Comparison of ENCODE assay signal across 13 mouse cellular contexts in genomic region chr4:107988931-107989330, GRCm38 (mm10). TPM values are rescaled to one million over a fixed set of nuclear protein-coding genes. Genes with fewer than 3 reads are reported as not detected.
A peak's percentile ranks its signal among the peaks of the same experiment; 100 is the strongest.
DNase-seq lines count a peak whose midpoint lies in the region; ATAC-seq and TF ChIP-seq lines count a peak whose summit lies in the region.
"Had no signal": no experiment of that assay in that cellular context is flagged by ENCODE, and none has a peak within 500 bp of the region (broad histone marks: within the 10 kb centered on the region; RNA-seq: fewer than 3 reads in every experiment).

No protein-coding gene starts in this region.

- no peak overlapping the region for H3K9ac ChIP-seq in hindbrain, postnatal 0 days (replicated peaks; ENCODE audit: low read length)
- H3K9ac ChIP-seq: heart, embryonic 15.5 days had no signal

- TF ChIP-seq CTCF in hindbrain, postnatal 0 days (IDR thresholded peaks at IDR 0.05; ENCODE audit: low read depth): no peak

- WGBS in hindbrain, postnatal 0 days: 70% methylated on average over 8 of the region's 8 CpGs

- no peak overlapping the region for H3K4me3 ChIP-seq in hindbrain, postnatal 0 days (ENCODE audit: low read length)
- H3K4me3 ChIP-seq: heart, embryonic 15.5 days had no signal

- no peaks in the 10 kb centered on the region for H3K27me3 ChIP-seq in hindbrain, postnatal 0 days (ENCODE audit: insufficient read depth, low read length)
- H3K27me3 ChIP-seq: heart, embryonic 15.5 days; Patski had no signal

- DNase-seq in B cell, adult 2 months: peak; percentile 65 to 72
- peak; percentile 62 for DNase-seq in MN1 (ENCODE audit: low spot score)
- peak; percentile 34 to 46 for DNase-seq in heart, postnatal 14 days
- DNase-seq in spleen, adult 12 weeks (ENCODE audit: low spot score): peak; percentile 39
- no peak for DNase-seq in frontal cortex, adult 2 months (ENCODE audit: extremely low spot score in 1 of 2, low spot score in 1 of 2)
- no peak for DNase-seq in urinary bladder, postnatal 4 days (ENCODE audit: low spot score in 2 of 2)
- DNase-seq in hindbrain, postnatal 0 days (ENCODE audit: low spot score): no peak
- DNase-seq: kidney, adult 18-20 months; layer of hippocampus, adult 9-11 months; retina, postnatal 1 day had no signal

- no peak overlapping the region for H3K4me2 ChIP-seq in hindbrain, postnatal 0 days (ENCODE audit: low read depth, low read length)
- H3K4me2 ChIP-seq: heart, embryonic 15.5 days had no signal

- no peak overlapping the region for H3K27ac ChIP-seq in hindbrain, postnatal 0 days
- H3K27ac ChIP-seq: heart, embryonic 15.5 days had no signal

- H3K9me3 ChIP-seq in hindbrain, postnatal 0 days (ENCODE audit: low read length): no peaks in the 10 kb centered on the region
- H3K9me3 ChIP-seq: heart, embryonic 15.5 days had no signal

- no peak for ATAC-seq in hindbrain, postnatal 0 days
- ATAC-seq in cerebellum, adult (ENCODE audit: insufficient number of reproducible peaks, low FRiP score, low TSS enrichment): no peak
- ATAC-seq: Patski had no signal

- intact Hi-C loops in heart, postnatal 14 days (cut with DNase I): no loop called here

- no peaks in the 10 kb centered on the region for H3K4me1 ChIP-seq in hindbrain, postnatal 0 days (ENCODE audit: insufficient read depth, low read length)

- H3K36me3 ChIP-seq in hindbrain, postnatal 0 days (ENCODE audit: insufficient read depth, low read length): no peaks in the 10 kb centered on the region
- H3K36me3 ChIP-seq: heart, embryonic 15.5 days had no signal

RNA-seq across cellular contexts. Expression of gene Slc1a7, which starts 20.8 kb away (rescaled TPM):
- under 1 TPM; 0.07 to 0.14 TPM for total RNA-seq in heart, postnatal 14 days (2021)
- 0.10 and 0.11 TPM in 2 replicates for polyA plus RNA-seq in frontal cortex, adult 2 months (2012; rRNA removed)
- total RNA-seq in hindbrain, postnatal 0 days (2014; rRNA removed): 0.25 TPM in 1 of 2 replicates, not detected in the other
- 0.05 and 0.09 TPM in 2 replicates for polyA plus RNA-seq in hindbrain, postnatal 0 days (2015; fragmentation: Nextera tagmentation; extraction: Ambion mirVana)

Comparison
In these comparisons a context has a peak if more than half of its experiments do, and no peak if none do; other contexts are left out.
1. DNase-seq: peak in B cell, adult 2 months (2 of 2), MN1 (single experiment), heart, postnatal 14 days (2 of 2) and spleen, adult 12 weeks (single experiment); none in frontal cortex, adult 2 months (0 of 2), urinary bladder, postnatal 4 days (0 of 2) and hindbrain, postnatal 0 days (single experiment).